Mouse (Mus musculus) spleen, adult 18-20 months (tissue): ENCODE measurements around the gene Nrtn.

Experiments
- DNase-seq, 2 experiments: peaks; one replicate each; pipeline ENCODE4 v3.0.0; 2022; ENCODE audit warnings: mixed read lengths in 2 of 2

Gene Nrtn

DNA sequence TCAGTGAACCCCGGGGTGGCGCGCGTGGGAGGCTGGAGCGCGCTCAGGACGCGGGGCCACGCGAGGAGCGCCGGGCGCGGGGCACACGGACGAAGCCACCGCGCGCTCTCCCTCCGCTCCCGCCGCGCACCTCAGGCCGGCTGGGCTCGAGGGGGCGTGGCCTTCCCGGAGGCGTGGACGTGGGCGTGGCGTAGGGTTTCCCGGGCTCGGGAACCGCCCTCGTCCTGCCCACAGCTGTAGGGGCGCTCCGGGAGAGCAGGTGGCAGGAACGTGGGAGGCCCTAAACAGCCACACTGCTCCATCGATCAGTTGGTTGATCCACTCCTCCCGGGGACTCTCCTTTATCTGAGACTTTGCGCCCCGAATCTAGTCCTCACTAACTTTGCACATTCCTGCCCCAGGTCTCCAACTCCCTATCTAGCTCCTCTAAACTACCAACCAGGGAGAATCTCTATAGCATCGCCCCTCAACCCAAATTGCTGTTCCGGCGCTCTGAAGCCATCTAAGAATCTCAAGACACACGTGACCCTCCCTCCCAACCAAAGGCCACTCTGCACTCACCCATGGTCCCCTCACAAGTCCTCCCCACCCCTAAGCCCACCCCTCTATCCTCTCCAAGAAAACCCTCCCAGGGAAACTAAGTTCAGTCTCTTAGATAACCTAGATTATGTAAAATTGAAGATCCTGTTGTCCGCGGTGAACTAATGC, at the start of gene Nrtn:
Gene Nrtn (minus strand): TSS at position 115 of the 708 bp plus-strand sequence.
- peak; percentile 51 to 72 for DNase-seq

DNA sequence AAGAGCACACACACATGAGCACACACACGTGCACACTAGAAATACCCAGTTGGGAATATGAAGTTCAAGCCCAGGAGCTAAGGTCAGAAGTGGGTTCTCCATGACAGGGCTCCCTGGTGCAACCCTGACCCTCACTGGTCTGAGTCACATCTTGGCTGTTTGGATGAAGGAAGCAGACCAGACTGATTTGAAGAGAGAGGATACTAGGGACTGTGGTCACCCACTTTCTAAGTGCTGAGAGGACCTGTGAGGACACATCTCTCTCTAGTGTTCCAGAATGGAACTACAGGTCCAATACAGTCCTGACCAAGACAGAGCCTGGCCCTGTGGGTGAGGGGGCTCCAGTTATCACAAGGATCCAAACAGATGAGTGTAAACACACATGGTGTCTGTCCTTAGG, 48.5 kb upstream of the Nrtn start:
- DNase-seq = no peak

DNA sequence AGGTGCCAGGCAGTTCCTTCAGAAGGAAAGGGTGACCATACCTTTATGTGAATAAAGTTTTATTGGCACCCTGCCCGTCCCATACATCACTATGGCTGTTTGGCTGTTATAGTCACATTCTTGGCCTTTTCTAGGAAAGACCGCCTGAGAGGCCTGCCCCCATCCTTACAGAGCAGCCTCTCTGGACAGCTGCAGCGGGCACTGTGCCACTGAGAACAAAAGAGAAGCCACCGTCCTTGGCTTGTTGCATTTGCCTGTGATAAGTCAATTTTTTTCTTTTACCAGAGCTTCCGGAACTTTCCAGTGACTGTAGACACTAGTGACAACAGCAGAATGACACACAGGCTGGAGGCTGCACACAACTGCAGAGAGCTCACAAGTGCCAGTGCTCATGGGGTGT, 47.6 kb upstream of the Nrtn start:
- no peak for DNase-seq

DNA sequence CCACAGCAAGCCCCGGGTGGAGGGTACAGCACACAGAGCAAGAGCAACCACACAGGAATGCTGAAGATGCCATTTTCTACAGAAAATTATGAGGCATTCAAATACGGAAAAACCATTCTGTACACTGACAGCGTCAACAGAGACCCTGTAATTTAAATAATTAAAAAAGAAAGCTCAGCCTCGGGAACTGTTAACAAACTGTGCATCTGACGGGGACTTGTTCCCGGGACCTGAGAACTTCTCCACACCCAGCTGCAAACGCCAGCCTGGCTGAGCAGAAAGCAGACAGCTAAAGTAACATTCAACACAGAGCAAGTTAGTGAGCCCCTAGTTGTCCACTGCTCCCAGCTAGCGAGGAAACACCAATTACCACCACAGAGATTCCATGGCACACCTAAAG, 44.7 kb upstream of the Nrtn start:
- DNase-seq = no peak

DNA sequence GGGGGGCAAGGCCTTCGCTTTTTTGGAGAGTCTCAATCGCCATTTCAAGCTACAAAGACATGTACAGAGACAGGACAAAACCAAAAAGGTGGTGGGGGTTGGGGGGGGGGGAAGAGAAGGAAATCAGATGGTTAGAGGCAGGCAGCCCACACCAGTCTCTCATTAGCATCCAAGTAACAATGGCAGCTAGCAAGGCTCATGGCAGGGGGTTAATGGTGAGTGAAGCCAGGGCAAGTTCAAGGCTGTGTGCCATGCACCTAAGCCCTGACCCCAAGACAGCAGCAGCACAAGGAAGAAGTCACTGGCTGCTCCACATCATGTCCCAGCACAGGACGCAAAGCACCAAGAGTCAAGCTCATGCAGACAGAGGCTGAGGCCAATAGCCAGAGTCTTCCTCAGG, 41.9 kb upstream of the Nrtn start:
- no peak for DNase-seq

DNA sequence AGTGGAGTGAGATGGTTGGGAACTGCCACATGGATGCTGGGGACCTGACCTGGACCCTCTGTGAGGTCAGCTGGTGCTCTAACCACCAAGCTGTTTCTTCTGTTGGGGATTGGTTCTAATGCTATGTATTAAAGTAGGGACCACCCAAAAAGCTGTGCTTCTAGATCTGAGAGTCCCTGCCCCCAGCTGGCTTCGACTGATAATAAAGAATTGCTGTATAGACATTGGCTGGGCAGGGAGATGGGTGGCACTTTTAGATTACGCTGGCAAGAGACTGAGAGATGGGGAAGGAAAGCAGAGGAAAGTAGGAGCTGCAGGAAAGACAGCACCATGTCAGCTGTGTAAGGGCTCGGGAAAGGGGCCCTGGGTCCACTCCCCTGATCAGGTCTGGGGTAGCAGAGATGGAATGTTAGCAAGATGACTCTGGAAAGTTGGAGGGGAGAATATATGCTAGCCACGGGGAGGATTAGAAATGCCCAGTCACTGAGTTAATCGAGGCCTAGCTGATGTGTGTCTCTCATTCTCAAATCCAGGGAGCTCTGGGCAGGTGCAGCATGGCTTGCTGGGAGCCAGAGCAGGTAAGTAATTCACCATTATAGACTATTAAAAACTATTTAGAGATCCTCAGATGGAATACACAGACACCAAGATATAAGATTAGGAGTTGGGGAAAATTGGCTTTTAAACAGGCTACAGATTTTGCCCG, 36.4 kb upstream of the Nrtn start:
- no peak for DNase-seq

DNA sequence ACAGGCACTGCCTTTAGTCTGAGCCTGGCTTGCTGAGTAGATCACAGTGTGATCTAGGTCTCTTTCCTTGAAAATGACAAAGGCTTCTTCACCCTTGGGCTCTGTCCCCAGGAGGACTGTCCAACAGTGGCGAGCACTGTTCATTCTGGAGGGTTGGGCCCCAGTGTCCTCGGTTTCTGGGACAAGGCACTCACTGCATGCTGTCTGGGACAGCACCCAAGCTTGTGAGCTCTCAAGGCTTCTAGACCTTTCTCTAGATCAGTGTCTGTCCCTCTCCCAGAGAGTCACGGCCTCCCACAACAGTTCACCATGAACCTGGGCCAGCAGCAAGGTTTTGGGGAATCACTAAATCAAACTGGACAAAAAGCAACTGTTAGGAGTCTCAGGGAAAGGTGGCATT, 35.3 kb upstream of the Nrtn start:
- no peak for DNase-seq

DNA sequence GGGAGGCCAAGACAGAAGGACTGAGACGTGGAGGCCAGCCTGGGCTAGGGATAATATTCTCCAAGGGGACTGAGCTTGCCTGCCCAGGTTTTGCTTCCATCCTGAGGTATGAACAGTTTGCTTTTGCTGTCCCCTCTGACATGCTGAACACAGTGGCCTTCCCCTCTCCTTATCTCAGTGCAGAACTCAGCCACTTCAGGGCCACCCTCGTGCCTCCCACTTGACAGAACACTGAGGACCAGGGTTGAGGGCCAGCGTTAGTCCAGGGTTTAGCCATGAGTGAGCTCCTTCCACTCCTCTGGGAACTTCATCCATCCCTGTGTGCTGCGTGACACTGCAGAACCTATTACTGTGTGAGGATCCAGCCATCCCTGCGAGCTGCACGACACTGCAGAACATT, 32.0 kb upstream of the Nrtn start:
- DNase-seq = no peak

DNA sequence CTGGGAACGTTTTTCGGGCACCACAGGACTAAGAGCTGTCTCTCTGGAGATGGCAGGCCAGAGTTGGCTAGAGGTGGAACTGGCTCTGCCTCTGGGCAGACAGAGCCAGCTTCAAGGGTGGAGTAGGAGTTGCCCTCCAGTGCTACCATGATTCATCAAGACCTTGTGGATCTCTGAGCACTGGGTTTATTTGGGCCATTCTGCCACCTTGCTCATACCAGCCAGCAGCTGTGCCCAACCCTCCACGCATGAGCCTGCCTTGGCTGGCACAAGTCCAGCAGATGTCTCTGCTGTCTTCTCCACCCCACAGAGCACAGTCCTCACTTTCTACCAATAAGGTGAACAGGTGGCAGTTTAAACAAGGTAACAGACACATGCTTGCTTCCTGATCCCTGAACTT, 31.6 kb upstream of the Nrtn start:
- DNase-seq = no peak

DNA sequence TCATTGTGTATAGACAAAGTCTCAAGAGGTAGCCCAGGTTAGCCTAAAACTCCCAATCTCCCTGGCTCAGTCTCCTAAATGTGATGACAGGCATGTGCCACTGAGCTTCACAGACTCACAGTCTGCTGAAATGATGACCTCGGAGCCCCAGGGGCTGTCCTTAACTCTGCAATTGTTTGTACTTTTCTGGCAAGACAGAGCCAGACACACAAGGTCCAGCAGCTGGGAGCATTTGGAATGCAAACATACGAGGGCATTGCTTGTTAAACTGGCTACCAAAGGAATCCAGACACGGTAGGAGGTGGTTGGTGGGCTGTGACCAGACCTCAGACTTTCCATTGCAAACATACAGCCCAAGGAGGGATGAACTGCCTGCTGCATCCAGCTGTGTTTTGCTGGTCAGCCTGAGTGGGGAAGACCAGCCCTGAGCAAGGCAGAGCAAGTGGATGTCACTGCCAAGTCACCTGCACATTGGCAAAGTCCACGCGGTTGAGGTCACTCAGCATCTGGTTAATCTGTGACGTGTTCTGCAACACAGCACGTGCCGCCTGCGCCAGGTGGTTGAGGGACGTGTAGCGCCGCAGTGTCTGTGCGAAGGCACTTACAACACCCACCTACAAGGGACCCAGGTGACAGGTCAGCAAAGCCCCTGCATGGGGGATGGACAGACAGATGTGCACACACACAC, 23.1 kb upstream of the Nrtn start:
- DNase-seq = no peak

DNA sequence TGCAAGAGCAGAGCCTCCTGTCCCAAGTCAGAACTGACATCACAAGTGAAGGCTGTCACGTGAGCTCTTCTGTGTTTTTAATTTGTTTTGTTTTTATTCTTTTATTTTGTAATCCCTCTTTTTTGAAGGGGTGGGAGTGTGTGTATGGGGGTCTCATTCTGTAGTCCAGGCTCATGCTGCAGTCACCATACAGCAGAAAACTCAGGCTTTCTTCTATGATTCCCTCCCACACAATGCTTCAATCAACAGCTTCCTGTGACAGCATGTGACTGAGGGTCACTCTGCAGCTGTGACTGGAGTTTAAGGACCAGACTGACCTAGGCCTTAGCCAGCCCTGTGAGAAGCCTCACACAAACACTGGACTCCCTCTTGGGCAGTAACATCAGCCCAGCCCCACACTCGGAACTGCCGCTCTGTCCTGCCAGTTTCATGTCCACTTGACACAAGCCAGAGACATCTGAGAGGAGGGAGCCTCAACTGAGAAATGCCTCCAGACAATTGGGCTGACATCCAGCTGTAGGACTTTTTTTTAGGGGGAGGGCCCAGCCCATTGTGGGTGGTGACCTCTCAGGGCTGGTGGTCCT, 21.5 kb upstream of the Nrtn start:
- no peak for DNase-seq

DNA sequence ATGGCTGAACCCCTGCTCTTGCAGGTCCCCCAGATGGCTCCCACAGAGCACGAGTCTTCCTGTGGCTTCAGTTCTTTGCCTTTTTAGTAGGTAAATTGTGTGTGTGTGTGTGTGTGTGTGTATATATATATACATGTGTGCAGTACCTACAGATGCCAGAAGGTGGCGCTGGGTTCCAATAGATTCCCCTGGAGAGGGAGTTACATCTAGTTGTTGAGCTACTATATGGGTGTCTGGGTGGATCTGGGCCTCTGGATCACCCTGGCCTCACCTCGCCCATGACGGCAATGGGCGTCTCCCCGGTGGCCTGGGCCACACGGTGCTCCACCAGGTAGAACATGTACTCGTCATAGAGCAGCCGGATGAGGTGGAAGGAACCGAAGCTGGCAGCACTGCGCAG, 20.2 kb upstream of the Nrtn start:
- no peak for DNase-seq

DNA sequence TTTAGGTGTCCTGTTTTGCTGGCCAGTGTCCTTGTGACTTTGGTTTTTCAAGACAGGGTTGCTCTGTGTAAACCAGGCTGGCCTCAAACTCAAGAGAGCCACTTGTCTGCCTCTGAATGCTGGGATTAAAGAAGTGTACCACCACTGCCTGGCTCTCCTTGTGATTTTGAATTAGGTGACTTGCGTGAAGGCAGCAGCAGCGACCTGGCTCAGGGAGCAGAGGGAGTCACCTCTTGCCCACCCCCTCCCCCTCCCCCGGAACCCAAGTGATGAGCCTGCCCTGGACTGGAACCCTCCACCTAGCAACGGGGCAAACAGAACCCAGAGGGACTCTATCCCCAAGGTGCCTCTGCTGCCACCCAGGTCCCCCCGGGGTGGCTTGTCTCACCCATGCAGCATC, 12.6 kb upstream of the Nrtn start, which contains the start of gene Prr22:
Gene Prr22 (plus strand): TSS at position 301 of the 400 bp plus-strand sequence.
- DNase-seq = no peak

DNA sequence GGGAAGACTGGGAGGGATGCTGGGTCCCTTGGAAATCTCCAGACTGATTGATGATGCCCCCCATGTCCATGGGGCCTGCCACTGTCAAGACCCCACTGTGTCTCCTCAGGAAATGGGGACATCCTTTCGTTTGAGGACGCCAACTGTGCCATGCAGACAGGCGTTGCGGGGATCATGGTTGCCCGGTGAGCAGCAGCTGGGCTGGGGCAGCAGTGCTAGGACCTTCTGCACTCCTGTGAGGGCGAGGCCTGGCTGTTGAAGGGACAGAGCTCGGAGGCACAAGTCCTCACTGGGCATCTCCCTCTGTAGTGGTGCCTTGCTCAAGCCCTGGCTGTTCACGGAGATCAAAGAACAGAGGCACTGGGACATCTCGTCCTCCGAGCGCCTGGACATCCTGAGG, 11.6 kb upstream of the Nrtn start:
- no peak for DNase-seq

DNA sequence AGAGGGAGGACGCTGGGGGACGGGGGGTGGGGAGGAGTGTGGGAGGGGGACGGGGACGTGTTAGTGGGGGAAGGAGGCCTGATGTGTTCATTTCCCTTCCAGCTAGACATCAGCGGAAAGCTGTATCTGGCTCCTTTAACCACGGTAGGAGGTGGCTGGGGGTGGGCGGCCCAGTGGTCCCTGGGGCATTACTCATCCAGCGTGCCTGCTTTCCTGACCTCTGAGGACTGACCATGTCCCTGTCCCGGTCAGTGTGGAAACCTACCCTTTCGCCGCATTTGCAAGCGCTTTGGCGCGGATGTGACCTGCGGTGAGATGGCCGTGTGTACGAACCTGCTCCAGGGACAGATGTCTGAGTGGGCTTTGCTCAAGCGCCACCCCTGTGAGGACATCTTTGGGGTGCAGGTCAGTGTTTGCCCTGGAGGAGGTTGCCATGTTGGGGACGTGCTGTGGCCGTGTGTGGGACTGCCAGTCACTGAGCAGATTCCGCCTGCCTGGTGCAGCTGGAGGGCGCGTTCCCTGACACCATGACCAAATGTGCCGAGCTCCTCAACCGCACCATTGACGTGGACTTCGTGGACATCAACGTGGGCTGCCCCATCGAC, 10.3 kb upstream of the Nrtn start:
- no peak for DNase-seq

DNA sequence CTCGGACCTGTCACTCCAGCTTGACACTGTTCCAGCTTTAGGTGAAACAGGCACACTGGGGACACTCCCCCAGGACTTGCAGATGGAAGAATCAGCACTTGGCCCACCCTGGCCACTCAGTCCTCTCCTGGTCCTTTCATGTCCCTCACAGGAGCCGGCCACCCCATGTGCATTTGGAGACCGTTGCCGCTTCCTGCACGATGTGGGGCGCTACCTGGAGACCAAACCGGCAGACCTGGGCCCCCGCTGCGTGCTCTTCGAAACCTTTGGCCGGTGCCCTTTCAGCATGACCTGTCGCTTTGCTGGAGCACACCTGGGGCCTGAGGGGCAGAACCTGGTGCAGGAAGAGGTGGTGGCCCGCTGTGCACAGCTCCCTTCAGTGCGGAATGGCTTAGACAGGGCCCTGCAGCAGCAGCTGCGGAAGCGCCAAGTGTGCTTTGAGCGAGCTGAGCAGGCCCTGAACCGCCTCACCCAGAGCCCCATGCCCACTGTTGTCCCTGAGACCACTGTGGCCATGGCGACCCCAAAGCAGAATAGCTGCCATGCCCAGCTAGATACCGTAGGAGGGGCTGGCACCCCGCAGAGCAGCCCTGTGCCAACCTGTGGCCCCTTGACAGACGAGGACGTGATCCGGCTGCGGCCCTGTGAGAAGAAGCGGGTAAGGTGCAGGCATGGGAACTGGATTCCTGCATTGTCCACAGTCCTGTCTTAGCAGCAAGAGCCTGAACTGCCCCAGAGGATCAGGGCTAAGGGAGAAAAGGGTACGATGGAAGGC, 9.5 kb upstream of the Nrtn start:
- DNase-seq = no peak

DNA sequence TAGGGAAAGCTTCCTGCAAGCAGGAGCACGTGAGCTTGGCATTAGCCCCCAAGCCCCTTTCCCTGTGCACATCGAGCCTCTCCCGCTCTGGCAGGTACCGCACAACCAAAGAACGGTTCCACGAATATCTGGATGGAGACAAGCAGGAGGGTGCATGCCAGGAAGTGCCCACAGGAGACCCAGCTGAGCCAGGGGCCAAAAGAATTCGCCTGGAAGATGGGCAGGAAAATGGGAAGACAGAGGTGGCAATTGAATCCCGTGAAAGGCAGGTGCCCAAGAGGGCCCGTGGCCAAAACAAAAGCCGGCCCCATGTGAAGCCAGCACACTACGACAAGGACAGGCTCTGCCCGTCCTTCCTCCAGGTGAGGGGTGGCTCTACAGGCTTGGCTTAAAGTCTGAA, 8.1 kb upstream of the Nrtn start:
- no peak for DNase-seq

DNA sequence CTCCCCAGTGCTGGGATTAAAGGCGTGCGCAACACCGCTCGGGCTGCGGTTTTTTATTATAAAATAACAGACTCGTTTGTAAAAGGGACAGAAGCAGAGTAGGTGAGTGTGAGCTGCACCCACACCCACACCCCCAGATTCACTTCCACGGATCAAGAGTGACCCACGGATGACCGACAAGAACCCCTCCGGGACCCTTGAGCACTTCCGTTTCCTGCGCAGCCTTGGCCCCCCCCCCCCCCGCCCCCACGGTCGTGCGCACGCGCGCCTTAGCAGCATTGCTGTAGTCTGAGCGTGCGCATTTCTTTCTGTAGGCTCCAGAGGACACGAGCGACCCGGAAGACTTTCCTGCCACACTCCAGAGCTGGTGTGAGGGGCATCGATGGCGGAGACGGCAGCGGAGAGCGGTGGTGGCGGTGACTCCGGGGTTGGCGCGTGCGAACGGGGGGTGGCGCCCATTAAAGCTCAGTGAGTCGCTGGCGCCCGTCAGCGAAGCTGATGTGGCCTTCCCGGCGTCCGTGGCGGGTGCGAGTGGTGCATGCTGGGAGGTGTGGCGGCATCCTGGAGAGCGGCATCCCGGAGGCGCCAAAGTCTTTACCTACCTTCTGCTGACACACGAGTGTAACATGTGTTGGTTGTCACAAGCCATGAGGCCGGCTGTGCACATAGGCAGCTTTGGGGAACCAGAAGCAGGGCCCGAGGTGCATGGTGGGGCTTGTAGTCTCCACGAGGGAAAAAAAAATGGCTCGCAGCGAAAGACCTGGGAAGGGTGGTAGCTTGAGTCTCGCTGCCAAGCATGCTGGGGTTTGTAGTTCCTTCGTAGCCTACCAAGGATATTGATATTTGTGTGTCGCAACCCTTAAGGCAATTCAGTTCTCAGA, 7.4 kb upstream of the Nrtn start, which contains the start of gene Dus3l:
Gene Dus3l (plus strand): TSS at position 284 of the 881 bp plus-strand sequence.
- peak; percentile 80 to 87 for DNase-seq

DNA sequence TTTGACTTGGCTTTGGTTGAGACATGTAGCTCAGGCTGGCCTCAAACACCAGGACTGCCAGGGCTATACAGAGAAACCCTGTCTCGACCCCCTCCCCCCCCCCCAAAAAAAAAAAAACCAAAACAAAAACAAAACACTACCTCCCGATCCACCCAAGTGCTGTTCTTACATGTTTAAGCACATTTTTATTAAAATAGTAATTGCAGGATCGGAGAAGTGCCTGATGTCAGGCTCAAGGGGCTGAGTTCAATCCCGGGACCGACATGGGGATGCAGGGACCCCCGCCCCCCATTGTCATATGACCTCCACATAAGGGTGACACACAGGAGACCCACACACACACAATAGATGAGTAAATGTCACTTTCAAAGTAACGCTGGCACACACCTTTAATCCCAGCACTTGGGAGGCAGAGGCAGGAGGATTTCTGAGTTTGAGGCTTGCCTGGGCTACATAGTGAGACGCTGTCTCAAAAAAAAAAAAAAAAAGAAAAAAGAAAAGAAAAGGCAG, 6.5 kb upstream of the Nrtn start:
- DNase-seq = no peak

DNA sequence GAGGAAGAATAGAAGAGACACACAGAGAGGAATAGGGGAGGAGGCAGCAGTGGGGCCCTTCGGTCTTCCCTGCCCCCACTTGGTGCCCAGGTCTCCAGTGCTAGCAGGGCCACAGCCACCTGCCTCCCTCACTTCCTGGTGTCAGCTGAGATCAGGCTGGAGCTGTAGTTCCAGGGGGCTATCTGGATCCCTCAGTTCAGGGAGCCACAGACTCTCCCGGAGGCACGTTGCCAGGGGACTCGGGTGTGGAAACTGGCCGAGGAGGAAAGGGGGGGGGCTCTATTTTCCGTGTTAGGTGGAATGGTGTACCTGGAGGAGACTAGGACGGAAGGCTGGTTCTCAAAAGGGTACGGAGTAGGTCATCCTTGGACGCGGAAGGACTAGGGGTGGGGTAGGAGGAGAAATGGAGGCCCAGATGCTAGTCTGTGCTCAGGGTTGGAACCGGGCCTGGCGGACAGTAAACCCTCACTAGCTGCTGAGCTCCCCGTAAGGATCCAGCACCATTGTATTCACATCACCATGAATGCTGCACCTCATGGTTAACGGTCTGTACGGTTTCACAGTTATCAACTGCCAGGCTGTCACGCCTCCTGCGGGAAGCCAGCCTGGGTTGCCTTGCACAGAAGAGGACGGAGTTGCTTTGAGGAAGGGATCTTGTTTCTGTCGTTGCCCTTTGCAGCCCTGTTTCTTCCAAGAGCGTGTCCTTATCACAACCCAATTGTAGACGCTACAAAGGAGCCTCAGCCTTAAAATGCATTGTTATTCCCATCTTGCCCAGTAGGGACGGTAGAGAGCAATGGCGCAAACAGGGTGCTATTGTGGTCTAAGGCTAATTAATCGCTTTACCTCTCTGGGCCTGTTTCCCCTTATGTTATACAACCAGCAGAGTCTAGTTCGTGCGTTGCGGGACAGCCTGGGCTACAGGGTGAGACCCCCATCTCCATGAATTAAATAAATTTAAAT, 5.7 kb upstream of the Nrtn start:
- peak in 1 of 2 experiments; percentile 57 for DNase-seq
